Mouse (Mus musculus) cerebral cortex, adult 2 months (tissue): Measurements from ENCODE around the gene Tsfm.

Experiments
- WGBS: fragments of 180-500 bp; shearing (Covaris S2); methylation state at CpG from one replicate; pipeline ENCODE4 v1.1.7; 2018; 5-methylcytosine and 5-hydroxymethylcytosine counted together

Gene Tsfm

DNA sequence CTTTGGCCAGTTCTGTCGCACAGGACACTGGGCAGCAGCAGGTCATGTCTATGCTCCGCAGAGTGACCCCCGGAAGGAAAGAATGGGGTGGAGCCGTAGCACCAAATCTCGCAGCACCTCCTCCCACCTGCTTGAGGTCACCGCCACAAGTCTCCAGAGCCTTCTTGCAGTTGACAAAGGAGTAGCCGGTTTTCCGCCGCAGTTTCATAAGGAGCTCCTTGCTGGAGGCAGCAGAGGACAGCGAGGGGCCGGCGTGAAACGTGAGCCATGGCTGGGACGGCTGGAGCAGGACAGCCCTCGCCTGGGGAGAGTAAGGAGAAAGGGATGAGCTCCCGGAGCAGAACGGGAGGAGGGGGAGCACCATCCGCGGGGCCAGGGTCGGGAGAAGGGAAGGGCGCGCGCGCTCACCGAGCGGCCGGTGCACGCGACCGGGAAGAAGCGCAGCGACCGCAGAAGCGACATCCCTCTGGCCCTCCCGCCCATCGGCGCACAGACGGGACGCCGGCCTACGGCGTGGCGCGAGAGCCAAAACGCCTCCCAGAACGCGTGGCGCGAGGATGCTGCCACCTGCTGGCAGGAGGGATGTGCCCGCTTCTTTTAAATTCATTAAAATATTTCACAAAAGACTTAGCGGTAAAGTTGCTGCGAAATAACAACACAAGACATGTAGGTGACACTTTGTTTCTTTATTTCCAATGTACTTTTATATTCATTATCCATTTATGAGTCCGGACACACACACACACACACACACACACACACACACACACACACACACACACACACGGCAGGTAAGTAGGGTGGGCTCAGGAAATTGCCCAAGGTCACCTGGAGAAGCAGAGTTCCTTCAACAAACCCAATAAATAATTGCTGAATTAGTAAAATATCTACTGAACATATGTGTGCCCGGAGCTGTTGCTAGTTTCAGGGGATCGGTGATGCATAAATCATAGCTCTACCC is at the start of gene Tsfm:
Gene Tsfm (minus strand): TSS at position 505 of the 961 bp plus-strand sequence.
- WGBS = 5% methylated on average over 56 of the region's 56 CpGs

GRCm38 (mm10) chr10:127079665-127080391 is 49.2 kb upstream of the Tsfm start:
- WGBS = 10% methylated on average over 67 of the region's 70 CpGs

GRCm38 (mm10) chr10:127078677-127079575 is 48.3 kb upstream of the Tsfm start:
- WGBS = 2% methylated on average over 47 of the region's 49 CpGs

DNA sequence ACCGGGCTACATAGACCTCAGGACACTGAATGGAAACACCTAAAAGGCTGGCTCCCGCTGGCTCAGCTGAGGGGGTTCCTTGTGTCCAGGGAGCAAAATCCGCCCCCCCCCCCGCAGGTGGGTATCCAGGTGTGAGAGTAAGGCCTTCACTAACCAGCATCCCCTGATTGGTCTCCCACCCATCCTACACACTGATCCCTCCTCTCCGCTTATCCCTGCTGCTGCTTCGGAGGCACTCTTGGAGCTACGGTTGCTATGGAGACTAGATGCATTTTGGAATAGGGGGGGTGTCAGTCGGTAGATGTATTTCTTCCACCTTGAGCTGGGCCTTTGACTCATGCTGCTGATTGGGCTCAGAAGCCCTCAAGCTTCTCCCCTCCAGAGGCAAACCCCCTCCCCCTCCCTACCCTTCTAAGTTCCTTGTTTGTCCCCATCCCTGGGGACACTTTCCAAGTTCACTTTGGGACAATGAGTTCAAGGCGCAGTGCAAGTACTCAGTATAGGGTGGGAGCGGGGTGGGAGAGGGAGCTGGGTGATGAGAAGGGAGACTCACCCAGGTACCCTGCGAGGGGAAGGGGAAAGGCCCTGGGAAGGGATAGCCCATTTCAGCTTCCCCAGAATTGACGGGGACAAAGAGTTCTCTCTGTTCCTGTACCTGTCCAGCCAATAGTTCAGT is 47.5 kb upstream of the Tsfm start:
- 2% methylated on average over 12 of the region's 12 CpGs for WGBS

DNA sequence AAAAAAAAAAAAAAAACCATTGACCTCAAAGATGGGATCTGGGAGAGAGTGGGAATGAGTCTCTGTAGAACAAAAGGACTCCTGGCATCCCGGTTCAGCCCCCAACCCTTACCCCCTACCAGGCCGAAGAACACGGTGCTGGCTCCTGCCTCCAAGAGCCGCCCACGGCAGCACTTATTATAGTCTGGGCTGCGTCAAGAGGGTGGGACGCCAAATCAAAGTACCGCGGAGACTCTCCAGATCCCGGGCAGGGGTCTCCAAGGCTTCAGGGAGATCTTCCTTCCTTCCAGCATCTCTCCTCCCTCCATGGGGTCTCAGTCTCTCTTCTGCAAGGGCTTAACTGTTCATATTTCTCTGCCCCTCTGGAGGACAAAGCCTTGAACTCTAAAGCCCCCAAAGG is 46.9 kb upstream of the Tsfm start:
- 27% methylated on average over 10 of the region's 10 CpGs for WGBS

GRCm38 (mm10) chr10:127076082-127076481 is 45.4 kb upstream of the Tsfm start:
- 36% methylated on average over 4 of the region's 4 CpGs for WGBS

DNA sequence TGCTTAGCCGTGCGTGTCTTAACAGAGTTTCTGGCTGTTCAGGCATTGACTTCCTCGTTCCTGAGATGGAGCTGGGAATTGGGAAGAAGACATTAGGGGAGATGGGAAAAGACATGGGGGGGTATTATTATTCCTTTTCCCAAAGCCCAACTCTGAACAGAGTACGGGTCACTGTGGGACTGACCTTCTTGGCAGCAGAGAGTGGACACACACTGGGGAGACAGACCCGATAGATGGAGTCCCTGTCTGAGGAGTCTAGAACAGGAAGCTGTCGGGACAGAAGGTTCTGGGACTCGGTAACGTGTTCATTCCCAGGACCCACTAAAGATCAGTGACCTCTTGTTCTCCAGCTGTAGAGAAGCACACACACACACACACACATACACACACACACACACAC is 45.0 kb upstream of the Tsfm start:
- WGBS = 67% methylated on average over 8 of the region's 8 CpGs

DNA sequence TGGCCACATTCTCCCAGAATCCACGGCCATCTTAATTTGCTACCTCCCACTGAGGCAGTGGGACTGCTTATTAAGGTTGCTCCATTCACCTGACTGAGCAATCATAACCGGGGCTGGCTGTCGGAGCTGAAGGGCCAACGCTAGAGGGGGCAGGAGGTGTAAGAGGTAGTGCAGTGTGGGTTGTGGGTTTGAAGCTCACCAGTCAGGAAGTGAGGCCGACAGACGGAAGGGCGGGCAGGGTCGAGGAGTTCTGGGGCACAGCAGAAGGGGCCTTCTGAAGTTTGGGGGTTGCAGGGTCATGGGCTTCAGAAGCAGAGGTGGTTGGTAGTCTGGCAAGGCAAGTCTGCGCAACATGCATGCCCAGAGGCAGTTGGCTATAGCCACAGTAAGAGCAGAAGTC is 44.4 kb upstream of the Tsfm start, which contains the start of gene Agap2:
Gene Agap2 (plus strand): TSS at position 205 of the 400 bp plus-strand sequence.
- WGBS = 65% methylated on average over 9 of the region's 9 CpGs

DNA sequence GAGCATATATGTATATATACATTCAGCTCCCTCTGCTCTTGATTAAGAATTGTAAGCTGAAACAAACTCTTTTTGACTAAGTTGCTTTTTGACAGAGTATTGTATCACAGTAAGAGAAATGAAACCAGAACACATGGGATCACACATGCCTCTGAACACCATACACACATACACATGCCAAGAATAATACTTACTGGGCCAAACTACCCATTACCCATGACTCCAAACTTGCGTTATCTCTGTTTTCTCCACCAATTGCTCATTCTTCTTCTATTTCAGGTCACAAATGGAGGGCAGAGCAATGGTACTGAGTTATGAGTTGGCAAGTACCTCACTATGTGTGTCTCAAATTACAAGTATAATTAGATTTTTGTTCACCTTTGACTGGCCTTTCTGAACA is 43.3 kb upstream of the Tsfm start:
- 95% methylated on average over 1 of the region's 1 CpGs for WGBS

- WGBS = 76% methylated on average over 2 of the region's 2 CpGs
Observed at GRCm38 (mm10) chr10:127072969-127073368, 42.3 kb upstream of the Tsfm start.

DNA sequence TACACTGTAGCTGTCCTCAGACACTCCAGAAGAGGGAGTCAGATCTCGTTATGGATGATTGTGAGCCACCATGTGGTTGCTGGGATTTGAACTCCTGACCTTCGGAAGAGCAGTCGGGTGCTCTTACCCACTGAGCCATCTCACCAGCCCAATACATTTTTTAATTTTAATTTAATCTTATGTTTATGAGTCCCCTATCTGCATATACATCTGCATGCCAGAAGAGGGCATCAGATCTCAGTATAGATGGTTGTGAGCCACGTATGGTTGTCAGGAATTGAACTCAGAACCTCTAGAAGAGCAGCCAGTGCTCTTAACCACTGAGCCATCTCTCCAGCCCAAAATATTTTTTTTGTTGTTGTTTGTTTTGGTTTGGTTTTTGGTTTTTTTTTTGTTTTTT is 41.6 kb upstream of the Tsfm start:
- 59% methylated on average over 4 of the region's 4 CpGs for WGBS

GRCm38 (mm10) chr10:127071203-127071602 is 40.6 kb upstream of the Tsfm start:
- 41% methylated on average over 9 of the region's 9 CpGs for WGBS

DNA sequence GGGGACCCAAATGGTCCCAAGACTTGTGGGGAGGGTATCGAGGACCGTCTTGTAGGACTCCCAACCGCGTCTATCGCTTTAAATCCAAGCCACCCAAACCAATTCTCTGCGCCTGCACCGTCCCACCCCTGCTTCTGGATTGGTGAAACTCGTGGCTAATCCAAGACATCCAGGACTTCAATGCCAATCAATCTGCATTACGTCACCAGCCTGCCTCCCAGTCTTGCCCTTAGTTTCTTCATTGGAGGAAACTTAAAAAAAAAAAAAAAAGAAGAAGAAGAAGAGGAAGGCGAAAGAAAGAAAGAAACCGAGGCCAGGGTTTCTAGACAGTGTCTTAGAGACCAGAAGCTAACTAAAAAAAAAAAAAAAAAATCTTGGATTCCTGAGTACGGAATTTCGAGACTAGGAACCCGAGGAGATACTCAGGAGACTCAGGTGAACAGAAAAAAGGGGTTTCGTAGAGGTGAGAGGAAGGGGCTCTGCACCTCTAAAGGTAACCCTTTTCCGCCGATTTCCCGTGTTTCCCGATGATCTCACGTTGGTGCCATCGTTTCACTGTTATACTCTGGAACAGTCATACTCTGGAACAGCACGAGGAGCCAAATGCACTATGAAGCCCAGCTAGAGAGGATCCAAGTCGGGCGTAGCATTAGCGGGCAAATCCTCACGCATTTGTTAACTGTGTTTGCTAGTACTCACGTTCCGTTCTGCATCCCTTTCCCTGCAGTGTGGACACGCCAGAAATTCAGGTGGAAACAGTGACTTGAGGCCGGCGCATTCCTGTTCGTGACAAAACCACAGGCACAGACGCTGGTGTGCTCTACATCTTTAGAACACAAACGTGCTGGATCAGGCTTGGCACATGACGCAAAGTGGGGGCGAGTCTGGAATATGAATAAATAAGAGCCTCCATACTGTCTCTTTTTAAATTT is 39.8 kb upstream of the Tsfm start, which contains the start of gene Tspan31:
Gene Tspan31 (minus strand): TSS at position 75 of the 932 bp plus-strand sequence.
- WGBS = under 1% methylated on average over 36 of the region's 36 CpGs

GRCm38 (mm10) chr10:127069281-127070189 is 38.9 kb upstream of the Tsfm start:
- 6% methylated on average over 30 of the region's 30 CpGs for WGBS

GRCm38 (mm10) chr10:127068360-127069038 is 37.9 kb upstream of the Tsfm start:
- WGBS = 72% methylated on average over 9 of the region's 9 CpGs

- WGBS = 91% methylated on average over 14 of the region's 14 CpGs
Observed at GRCm38 (mm10) chr10:127066519-127067018, 35.9 kb upstream of the Tsfm start.

GRCm38 (mm10) chr10:127065981-127066380 is 35.3 kb upstream of the Tsfm start:
- WGBS = 85% methylated on average over 9 of the region's 9 CpGs
